Mouse (Mus musculus): ENCODE data around the gene Cxcl17.

Gene Cxcl17

DNA sequence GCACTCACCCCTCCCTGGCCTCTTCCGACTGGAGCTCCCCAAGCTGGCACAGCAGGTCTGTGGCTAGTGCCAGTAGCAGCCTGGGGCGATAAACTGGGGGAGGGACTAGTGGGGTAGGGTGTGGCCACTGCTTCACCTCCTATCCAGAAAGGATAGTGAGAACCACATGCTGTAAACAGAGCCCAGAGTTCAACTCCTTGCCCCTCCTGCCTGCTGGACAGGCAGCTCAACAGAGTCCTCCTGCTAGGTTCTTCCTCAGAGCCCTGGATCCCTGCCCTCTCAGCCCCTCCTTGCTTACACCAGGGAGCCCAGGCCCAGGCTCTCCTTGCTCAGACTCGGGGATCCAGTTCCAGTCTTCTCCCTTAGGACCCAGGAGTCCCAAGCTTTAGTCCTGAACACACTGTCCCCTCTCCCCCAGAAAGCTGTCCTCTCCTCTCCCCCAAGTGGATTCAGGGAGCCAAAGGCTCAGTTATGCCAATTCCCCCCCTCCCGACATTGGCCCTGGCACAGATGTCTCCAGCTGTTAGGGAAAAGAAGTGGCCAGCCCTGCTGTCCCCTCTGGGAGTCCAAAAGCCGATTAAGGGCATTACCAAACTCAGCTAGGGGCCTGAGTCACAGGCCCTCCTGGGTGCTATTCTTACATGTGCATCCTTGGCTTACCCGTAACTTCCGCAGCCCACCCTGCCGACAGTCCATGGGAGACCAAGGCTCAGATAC is 22.5 kb downstream of the Cxcl17 start:
- peak in 1 of 2 experiments; percentile 69 for DNase-seq

DNA sequence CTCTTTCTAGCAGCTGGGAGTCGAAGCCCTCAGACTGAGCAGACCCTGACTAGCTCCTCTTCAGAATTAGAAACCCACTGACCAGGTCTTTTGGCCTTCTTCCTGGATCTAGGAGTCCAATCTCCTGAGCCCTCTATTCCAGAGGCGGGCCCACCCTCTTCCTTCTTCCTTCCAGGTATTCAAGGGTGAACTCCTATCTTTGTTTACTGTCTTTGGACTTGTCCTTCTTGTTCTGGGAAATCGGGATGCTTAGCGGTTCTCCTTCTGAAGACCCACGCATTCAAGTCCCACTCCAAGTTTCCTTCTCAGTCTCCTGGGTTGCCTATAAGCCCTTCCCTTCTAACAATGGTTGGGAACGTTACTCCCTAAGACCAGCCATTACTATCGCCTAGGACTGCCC is 23.8 kb downstream of the Cxcl17 start:
- no peak for DNase-seq

DNA sequence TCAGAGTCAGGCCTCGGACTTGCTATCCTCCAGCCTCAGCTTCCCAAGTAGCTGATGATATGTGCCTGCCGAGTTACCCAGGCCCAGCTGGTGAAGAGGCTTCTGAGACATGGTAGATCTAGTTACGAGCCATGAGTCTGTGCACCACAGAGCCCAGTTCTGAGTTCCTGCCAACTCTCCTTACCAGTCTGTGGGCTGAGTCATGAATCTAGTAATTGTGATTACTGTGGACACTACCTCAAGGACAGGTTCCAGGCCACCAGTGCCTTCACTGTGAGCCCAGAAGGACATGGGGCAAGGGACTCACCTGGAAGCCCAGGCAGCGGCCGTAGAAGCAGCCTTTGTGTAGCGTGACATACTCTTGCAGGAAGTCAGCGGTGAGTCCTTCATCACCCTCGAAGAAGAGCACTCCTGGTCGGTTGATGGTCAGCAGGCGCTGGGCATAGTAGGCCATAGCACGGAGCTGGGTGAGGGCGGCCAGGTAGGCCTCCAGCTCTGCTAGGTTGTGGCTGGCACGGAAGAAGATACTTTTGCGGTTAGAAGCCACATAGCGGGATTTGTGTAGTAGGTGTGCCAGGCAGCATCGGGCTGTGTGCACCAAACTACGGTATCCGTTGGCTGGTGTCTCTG is 24.8 kb downstream of the Cxcl17 start:
- DNase-seq = no peak

DNA sequence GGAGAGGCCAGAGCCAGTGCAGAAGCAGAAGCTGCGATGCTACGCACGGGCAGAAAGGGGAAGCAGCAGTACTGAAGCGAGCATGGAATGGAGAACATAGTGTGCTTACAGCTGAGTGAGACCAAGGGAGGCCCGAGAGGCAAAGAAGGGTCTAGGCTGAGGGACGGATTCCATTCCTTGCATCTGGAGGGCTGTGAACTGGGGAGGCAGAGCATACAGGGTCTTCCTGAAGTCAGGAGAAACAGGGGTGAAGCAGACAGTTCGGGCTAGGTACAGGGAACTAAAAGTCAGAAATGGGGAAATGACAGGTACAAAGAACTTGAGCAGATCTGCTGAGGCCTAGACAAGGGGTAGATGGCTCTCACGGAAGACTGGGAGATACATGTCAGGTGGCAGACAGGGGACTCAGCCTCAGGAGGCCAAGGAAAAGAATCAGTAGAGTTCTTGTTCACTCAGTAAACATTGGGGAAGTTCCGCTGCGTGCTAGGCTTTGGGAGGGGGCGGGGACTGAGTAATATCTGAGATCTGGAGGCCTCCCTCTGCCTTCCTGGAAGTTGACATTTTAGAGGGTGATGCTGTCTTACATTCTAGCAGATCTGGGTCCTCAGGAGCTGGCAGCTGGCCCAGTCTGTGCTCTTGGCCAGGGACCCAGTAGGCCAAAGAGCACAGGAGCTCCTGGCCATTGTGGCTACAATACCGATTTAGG is 26.7 kb downstream of the Cxcl17 start:
- DNase-seq = peak; percentile 75 to 86

- no peak for DNase-seq
Measured at GRCm38 (mm10) chr7:25385259-25385658, 27.4 kb downstream of the Cxcl17 start.

DNA sequence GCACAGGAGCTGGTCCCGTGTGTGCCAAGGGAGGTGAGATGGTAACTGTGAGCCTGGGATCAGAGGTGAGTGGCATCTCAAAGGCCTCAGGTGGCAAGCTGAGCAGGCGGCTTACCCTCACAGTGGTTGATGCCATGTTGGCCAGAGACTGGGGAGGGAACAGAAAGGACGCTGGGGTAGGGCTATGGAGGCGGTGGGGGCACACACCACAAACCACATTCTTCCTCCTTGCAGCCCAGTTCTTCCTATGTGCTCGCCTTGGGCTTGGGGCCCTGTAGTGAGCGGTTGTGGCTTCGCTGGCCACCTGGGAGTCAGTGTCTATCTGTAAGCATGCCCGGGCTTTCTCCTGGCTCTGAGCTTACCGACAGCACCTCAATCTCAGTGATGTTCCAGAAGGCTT is 27.9 kb downstream of the Cxcl17 start:
- no peak for DNase-seq

GRCm38 (mm10) chr7:25384318-25384717 is 28.4 kb downstream of the Cxcl17 start:
- no peak for DNase-seq

DNA sequence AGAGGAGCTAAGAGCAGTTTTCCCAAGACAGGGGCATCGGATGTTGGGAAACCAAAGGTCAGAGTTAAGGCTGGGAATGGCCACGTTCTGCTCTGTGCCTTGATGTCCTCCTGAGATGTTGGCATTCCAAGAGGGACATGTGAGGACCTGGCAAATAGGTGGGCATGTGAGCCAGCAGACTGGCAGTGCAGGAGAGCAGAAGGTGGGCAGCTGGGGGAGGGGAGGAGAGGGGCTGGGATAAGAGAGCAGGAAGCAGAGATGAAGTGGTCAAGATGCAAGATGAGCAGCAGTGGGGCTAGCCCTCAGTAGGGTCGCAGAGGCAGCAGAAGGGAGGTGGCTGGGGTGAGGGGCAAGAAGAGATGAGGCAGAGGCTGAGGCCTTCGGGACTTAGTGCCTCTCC is 28.8 kb downstream of the Cxcl17 start:
- no peak for DNase-seq

- DNase-seq = no peak
Measured at GRCm38 (mm10) chr7:25383385-25383784, 29.3 kb downstream of the Cxcl17 start.

- DNase-seq = no peak
Measured at GRCm38 (mm10) chr7:25382541-25382940, 30.1 kb downstream of the Cxcl17 start.

DNA sequence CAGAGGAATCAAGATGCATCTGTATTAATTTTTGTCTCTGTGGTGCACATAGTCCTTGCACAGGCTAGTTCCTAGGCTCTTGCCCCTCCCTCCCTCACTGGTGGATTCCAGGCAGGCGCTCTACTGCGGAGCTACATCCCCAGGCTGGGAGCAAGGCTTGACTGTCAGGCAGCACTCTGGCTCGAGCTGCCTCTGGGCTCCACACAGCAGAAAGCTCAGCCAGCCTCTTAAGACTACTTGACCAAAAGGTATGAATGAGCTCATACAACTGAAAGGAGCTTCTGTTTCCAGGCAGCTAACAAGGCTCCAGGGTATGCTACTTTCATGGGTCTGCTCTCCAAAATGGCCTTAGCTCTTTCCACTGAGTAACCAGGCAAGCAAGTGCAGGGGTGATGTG is 31.4 kb downstream of the Cxcl17 start:
- DNase-seq = no peak

- no peak for DNase-seq
Measured at GRCm38 (mm10) chr7:25380392-25381283, 32.0 kb downstream of the Cxcl17 start.

DNA sequence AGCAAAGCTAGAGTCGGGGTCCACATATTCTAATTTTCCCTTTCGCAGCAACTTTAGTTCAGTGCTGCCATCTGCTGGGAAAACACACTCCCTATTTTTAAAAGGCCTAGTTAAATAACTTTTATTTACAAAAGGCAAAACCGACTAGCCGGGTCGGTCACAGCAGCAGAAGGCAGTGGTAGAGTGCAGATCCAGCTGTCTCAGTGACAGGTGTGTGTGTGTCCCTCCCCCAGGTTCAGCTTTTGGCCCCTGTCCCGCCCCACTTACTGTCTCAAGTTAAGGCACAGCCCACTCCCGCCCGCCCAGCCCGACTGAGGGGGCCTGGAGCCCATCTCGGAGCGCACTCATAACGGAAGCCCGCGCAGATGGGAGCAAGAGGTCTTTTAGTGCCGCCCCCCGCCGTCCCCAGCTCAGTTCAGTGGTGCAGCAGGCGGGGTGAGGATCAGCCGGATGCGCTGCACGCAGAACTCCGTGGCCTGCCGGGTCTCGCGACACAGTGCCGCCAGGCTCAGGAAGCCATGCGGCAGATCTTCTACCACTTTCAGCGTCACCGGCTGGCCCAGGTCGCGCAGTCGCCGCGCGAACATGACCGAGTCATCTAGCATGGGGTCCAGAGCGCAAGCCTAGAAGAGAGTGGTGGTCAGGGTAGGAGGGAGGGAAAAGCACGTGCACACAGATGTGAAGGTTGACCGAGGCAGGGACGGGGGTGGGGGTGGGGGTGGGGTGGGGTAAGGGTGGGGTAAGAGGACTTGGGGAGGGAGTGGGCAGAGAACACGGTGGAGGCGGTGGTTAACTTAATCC is 32.9 kb downstream of the Cxcl17 start:
- DNase-seq = peak; percentile 80 to 88

GRCm38 (mm10) chr7:25378181-25379100 is 34.2 kb downstream of the Cxcl17 start:
- DNase-seq = no peak

DNA sequence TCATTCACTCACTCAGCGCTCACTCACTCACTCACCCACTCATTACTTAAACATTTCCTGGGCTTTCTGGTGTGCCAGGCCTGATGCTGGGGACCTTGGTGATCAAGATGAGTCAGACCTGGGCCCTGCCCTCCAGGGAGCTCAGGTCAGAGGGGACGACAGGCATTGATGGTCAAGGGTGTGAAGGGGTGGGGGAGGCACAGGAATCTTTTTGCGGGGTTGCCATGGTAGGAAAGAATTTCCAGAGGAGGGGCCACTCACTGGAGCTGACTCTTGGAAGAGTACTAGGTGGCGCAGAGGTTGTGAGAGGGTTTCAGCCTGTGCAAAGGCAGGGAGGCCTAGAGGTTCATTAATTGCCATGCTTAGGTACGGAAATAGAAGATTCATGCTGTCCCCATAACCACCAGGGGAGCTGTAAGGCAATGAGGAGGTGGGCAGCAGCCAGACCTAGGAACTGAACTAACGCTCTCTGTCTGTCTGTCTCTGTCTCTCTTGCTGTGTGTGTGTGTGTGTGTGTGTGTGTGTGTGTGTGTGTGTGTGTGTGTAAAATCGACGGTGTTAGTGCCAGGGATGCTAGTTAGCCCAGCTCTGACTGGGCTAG is 35.5 kb downstream of the Cxcl17 start:
- no peak for DNase-seq

DNA sequence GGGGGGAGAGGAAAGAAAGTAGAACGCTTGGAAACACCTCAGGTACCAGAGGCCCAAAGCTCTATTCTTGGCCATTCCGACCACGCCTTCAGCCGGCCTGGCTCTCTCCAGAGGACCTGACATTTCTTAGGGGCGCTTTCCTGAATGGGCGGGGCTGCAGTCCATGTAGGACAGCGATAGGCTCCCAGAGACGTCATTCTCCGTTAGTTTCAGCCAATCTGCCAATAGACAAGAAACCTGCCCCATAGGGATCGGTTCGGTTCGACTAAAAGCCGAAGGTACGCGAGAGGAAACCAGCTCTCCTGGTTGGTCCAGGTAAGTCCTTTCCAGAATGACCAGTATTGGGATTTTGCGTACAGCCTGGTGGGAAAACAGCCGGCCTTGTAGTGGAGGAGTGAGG is 36.1 kb downstream of the Cxcl17 start:
- peak; percentile 89 to 91 for DNase-seq

DNA sequence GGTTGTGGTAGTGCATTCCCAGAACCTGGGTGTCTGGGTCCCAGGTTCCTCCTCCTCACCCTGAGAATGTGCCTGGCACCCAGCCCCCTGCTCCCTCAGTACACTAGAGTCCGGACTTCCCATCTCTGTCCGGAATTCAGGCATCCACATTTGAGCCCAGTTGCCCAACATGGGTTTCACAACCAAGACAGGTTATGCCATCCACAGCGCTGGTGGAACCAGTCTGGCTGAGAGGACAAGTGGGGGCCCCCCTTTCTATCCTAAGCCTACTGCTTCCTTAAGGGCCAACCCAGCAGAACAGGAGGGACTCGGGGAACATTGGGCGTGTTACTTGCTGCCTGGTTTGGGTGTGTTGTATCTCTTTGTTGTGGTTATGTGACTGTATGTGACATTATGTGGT is 40.2 kb downstream of the Cxcl17 start:
- no peak for DNase-seq

DNA sequence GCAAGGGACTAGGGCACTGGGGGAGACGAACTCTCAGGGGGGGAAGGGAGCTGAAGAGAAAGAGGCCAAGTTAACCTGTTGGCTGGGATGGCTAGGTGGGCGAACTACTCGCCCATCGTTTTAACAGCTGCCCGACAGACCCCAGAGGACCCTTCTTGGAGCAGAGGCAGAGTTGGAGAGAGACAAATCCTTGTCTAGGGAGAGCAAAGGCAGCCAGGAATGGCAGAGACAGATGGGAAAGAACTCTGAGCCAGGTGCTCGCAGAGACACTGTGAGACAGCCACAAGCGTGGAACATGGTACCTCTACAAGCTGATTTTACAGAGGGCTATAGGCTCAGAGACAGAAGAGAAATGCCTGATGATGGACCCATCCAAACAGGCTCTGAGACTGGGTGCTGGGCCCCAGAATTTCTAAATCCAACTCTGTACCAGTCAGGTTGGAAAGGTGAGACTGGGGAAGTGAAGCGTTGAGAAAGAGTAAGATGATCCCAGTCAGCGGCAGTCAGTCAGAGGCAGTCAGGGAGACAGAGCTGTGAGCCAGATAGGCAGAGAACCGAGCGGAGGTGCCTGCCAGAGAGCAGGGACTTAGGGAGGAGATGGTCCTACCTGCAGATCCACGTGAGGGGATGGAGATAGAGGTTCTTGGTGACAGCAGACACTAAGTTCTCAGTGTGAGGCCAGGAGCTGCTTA is 43.5 kb downstream of the Cxcl17 start, which contains the start of gene Cnfn:
Gene Cnfn, minus strand, starts transcription at position 667 of the 692 bp plus-strand sequence.
- DNase-seq = no peak

- no peak for DNase-seq
Measured at GRCm38 (mm10) chr7:25368333-25368732, 44.4 kb downstream of the Cxcl17 start.

All from kidney, postnatal 4 days (tissue).